Mouse (Mus musculus): ENCODE measurements around the gene Pum3. TPM values are rescaled to one million over a fixed set of nuclear protein-coding genes. Genes with fewer than 3 reads are reported as not detected.
A peak's percentile ranks its signal among the peaks of the same experiment; 100 is the strongest.

Pum3 gene
- total RNA-seq, 2 experiments from 2014 or later, result 18.4 to 29.5 TPM

- TF ChIP-seq CTCF (IDR thresholded peaks at IDR 0.05), result no peak
- intact Hi-C loops (cut with DNase I), result no loop called here
- DNase-seq, result no peak
- no peak overlapping the region for H3K27ac ChIP-seq
- H3K4me3 ChIP-seq, result no peak overlapping the region
Measured at GRCm38 (mm10) chr19:27385304-27385703, 44.3 kb downstream of the Pum3 start.

- DNase-seq, result no peak
- intact Hi-C loops (cut with DNase I), result no loop called here
- no peak overlapping the region for H3K4me3 ChIP-seq
- TF ChIP-seq CTCF (IDR thresholded peaks at IDR 0.05), result no peak
- H3K27ac ChIP-seq, result no peak overlapping the region
Measured at GRCm38 (mm10) chr19:27383266-27383665, 46.4 kb downstream of the Pum3 start.

GRCm38 (mm10) chr19:27382131-27382530, 47.5 kb downstream of the Pum3 start:
- Histone ChIP-seq H3K27ac (no peak overlapping the region), H3K4me3 (no peak overlapping the region)
- TF ChIP-seq CTCF (IDR thresholded peaks at IDR 0.05), result no peak
- intact Hi-C loops (cut with DNase I), result no loop called here
- no peak for DNase-seq

GRCm38 (mm10) chr19:27379712-27380401, 49.8 kb downstream of the Pum3 start:
- TF ChIP-seq CTCF (IDR thresholded peaks at IDR 0.05), result no peak
- no peak overlapping the region for H3K27ac ChIP-seq
- intact Hi-C loops (cut with DNase I), result no loop called here

GRCm38 (mm10) chr19:27370784-27371183, 58.8 kb downstream of the Pum3 start:
- H3K4me3 ChIP-seq, result no peak overlapping the region
- intact Hi-C loops (cut with DNase I), result no loop called here
- no peak for TF ChIP-seq CTCF (IDR thresholded peaks at IDR 0.05)
- no peak for DNase-seq
- no peak overlapping the region for H3K27ac ChIP-seq

More at GRCm38 (mm10) chr19:27379712-27380401, 49.8 kb downstream of the Pum3 start:
- H3K4me3 ChIP-seq, result no peak overlapping the region
- no peak for DNase-seq

GRCm38 (mm10) chr19:27370174-27370573, 59.5 kb downstream of the Pum3 start:
- DNase-seq, result no peak
- TF ChIP-seq CTCF (IDR thresholded peaks at IDR 0.05), result no peak
- H3K27ac ChIP-seq, result no peak overlapping the region
- H3K4me3 ChIP-seq, result no peak overlapping the region
- intact Hi-C loops (cut with DNase I), result no loop called here

- no peak for TF ChIP-seq CTCF (IDR thresholded peaks at IDR 0.05)
- Histone ChIP-seq H3K4me3 (no peak overlapping the region), H3K27ac (no peak overlapping the region)
- DNase-seq, result no peak
- intact Hi-C loops (cut with DNase I), result no loop called here
Measured at GRCm38 (mm10) chr19:27369461-27370135, 60.0 kb downstream of the Pum3 start.

- no peak overlapping the region for H3K27ac ChIP-seq
- intact Hi-C loops (cut with DNase I), result no loop called here
- no peak for DNase-seq
- no peak overlapping the region for H3K4me3 ChIP-seq
- no peak for TF ChIP-seq CTCF (IDR thresholded peaks at IDR 0.05)
Measured at GRCm38 (mm10) chr19:27366113-27366746, 63.4 kb downstream of the Pum3 start.

GRCm38 (mm10) chr19:27364521-27364931, 65.1 kb downstream of the Pum3 start:
- peak; percentile 69 for DNase-seq
- Histone ChIP-seq H3K27ac (peak overlapping the region; percentile 76), H3K4me3 (peak overlapping the region; percentile 51)
- intact Hi-C loops (cut with DNase I), result no loop called here
- TF ChIP-seq CTCF (IDR thresholded peaks at IDR 0.05), result no peak

- TF ChIP-seq CTCF (IDR thresholded peaks at IDR 0.05), result no peak
- DNase-seq, result no peak
- peak overlapping the region; percentile 51 for H3K4me3 ChIP-seq
- intact Hi-C loops (cut with DNase I), result no loop called here
- H3K27ac ChIP-seq, result peak overlapping the region; percentile 76; the same call in 1 of the 2 replicates
Measured at GRCm38 (mm10) chr19:27363891-27364290, 65.7 kb downstream of the Pum3 start.

GRCm38 (mm10) chr19:27360381-27360780, 69.2 kb downstream of the Pum3 start:
- TF ChIP-seq CTCF (IDR thresholded peaks at IDR 0.05), result no peak
- DNase-seq, result no peak
- intact Hi-C loops (cut with DNase I), result no loop called here
- Histone ChIP-seq H3K4me3 (no peak overlapping the region), H3K27ac (no peak overlapping the region)

- DNase-seq, result peak; percentile 21
- Histone ChIP-seq H3K27ac (no peak overlapping the region), H3K4me3 (no peak overlapping the region)
- intact Hi-C loops (cut with DNase I), result no loop called here
- TF ChIP-seq CTCF (IDR thresholded peaks at IDR 0.05), result no peak
Measured at GRCm38 (mm10) chr19:27351700-27352099, 77.9 kb downstream of the Pum3 start.

- intact Hi-C loops (cut with DNase I), result no loop called here
- DNase-seq, result no peak
- H3K27ac ChIP-seq, result no peak overlapping the region
- TF ChIP-seq CTCF (IDR thresholded peaks at IDR 0.05), result no peak
- H3K4me3 ChIP-seq, result no peak overlapping the region
Measured at GRCm38 (mm10) chr19:27346501-27346900, 83.1 kb downstream of the Pum3 start.

Other genes with a start within 250 kb of the Pum3 start
- gene Vldlr, start 213.3 kb downstream of the Pum3 start, total RNA-seq (2021), result 10 to 100 TPM; 64.1 to 99.2 TPM
- under 1 TPM; 0.11 to 0.15 TPM for gene Kcnv2, start 107.2 kb downstream of the Pum3 start, total RNA-seq (2021)